In the genomic region with DNA sequence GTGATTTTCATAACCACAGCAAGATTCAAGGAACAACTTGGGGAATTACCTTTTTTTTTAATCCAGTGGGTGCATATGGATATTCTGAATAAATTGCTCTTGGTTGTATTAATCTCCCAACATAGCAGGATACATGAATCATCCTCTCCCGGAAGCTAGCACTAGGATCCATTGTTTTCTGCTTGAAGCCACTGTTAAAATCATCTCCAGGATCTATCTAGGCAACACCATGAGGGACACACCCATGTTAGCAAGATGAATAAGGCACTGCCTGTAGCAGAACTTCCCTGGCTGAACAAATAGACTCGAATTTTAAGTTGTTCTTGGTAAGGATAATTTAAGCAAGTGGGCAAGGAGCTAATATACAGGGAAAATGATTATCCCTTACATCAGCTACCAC, we compare ENCODE assay signal across 27 mouse cellular contexts.
A peak's percentile ranks its signal among the peaks of the same experiment; 100 is the strongest.
DNase-seq lines count a peak whose midpoint lies in the region; ATAC-seq and TF ChIP-seq lines count a peak whose summit lies in the region.
"Had no signal": no experiment of that assay in that cellular context is flagged by ENCODE, and none has a peak within 500 bp of the region (broad histone marks: within the 10 kb centered on the region; RNA-seq: fewer than 3 reads in every experiment).

No protein-coding gene starts in this region.

- no peaks in the 10 kb centered on the region for H3K27me3 ChIP-seq in kidney, embryonic 15.5 days
- no peaks in the 10 kb centered on the region for H3K27me3 ChIP-seq in kidney, postnatal 0 days (ENCODE audit: insufficient read depth, low read length)
- H3K27me3 ChIP-seq: embryonic facial prominence, embryonic 13.5 days; forebrain, embryonic 12.5 days; forebrain, embryonic 15.5 days; heart, embryonic 13.5 days; hindbrain, embryonic 13.5 days had no signal

- H3K36me3 ChIP-seq in kidney, embryonic 15.5 days: no peaks in the 10 kb centered on the region
- H3K36me3 ChIP-seq in kidney, postnatal 0 days (ENCODE audit: insufficient read depth, low read length): no peaks in the 10 kb centered on the region
- H3K36me3 ChIP-seq: embryonic facial prominence, embryonic 10.5 days; embryonic facial prominence, embryonic 13.5 days; forebrain, embryonic 12.5 days; forebrain, embryonic 15.5 days; heart, embryonic 10.5 days; heart, embryonic 13.5 days; hindbrain, embryonic 10.5 days; hindbrain, embryonic 13.5 days had no signal

- H3K27ac ChIP-seq in kidney, embryonic 15.5 days: no peak overlapping the region
- no peak overlapping the region for H3K27ac ChIP-seq in kidney, postnatal 0 days
- H3K27ac ChIP-seq: embryonic facial prominence, embryonic 10.5 days; embryonic facial prominence, embryonic 13.5 days; forebrain, embryonic 12.5 days; forebrain, embryonic 15.5 days; heart, embryonic 10.5 days; heart, embryonic 13.5 days; hindbrain, embryonic 10.5 days; hindbrain, embryonic 13.5 days had no signal

- H3K9ac ChIP-seq in kidney, embryonic 15.5 days: no peak overlapping the region
- H3K9ac ChIP-seq in kidney, postnatal 0 days (ENCODE audit: low read depth, low read length): no peak overlapping the region
- H3K9ac ChIP-seq: embryonic facial prominence, embryonic 13.5 days; forebrain, embryonic 12.5 days; forebrain, embryonic 15.5 days; heart, embryonic 13.5 days; hindbrain, embryonic 13.5 days had no signal

- no peak overlapping the region for H3K4me2 ChIP-seq in kidney, embryonic 15.5 days
- H3K4me2 ChIP-seq in kidney, postnatal 0 days (ENCODE audit: low read length): no peak overlapping the region
- H3K4me2 ChIP-seq: embryonic facial prominence, embryonic 13.5 days; forebrain, embryonic 12.5 days; forebrain, embryonic 15.5 days; heart, embryonic 13.5 days; hindbrain, embryonic 13.5 days had no signal

- no peak for ATAC-seq in kidney, embryonic 15.5 days (replicated peaks; ENCODE audit: low FRiP score)
- no peak for ATAC-seq in kidney, postnatal 0 days (replicated peaks; ENCODE audit: low FRiP score, low read depth)
- ATAC-seq: activated CD4-positive, CD25-positive, alpha-beta regulatory T cell, adult 4 months; forebrain, embryonic 15.5 days; hindbrain, embryonic 16.5 days had no signal

- no peak overlapping the region for H3K4me3 ChIP-seq in kidney, embryonic 15.5 days (replicated peaks)
- H3K4me3 ChIP-seq in kidney, postnatal 0 days (replicated peaks; ENCODE audit: low read depth, low read length): no peak overlapping the region
- no peak overlapping the region for H3K4me3 ChIP-seq in lung, adult 2 months (replicated peaks; ENCODE audit: extremely low read depth, low read depth, low read length)
- H3K4me3 ChIP-seq: embryonic facial prominence, embryonic 10.5 days; embryonic facial prominence, embryonic 13.5 days; erythroblast, embryonic 14.5 days; forebrain, embryonic 12.5 days; forebrain, embryonic 15.5 days; heart, embryonic 10.5 days; heart, embryonic 13.5 days; hindbrain, embryonic 10.5 days; hindbrain, embryonic 13.5 days had no signal

- DNase-seq in heart, adult 11 months: peak; percentile 76
- no peak for DNase-seq in heart, postnatal 10 days
- DNase-seq in kidney, adult 11 months: peak; percentile 2
- DNase-seq in kidney, postnatal 0 days (ENCODE audit: low spot score): peak; percentile 47
- no peak for DNase-seq in kidney, postnatal 10 days
- DNase-seq in lung, postnatal 25 days (ENCODE audit: low spot score): peak; percentile 3
- DNase-seq in lung, adult 2 months: no peak
- DNase-seq: adrenal gland, adult 8-10 months; adrenal gland, postnatal 25 days; cerebellum, adult 11-12 months; cerebellum, adult 8-10 months; cerebellum, postnatal 10 days; cerebellum, postnatal 36 days; embryo, embryonic 11 days; gastrocnemius, postnatal 25 days had no signal

- no peaks in the 10 kb centered on the region for H3K4me1 ChIP-seq in kidney, embryonic 15.5 days
- H3K4me1 ChIP-seq in kidney, postnatal 0 days (replicated peaks; ENCODE audit: insufficient read depth, low read length): no peaks in the 10 kb centered on the region
- peaks cover 5% of the 10 kb centered on the region for H3K4me1 ChIP-seq in lung, adult 2 months (ENCODE audit: control insufficient read depth, insufficient read depth, low read length)
- H3K4me1 ChIP-seq: embryonic facial prominence, embryonic 10.5 days; forebrain, embryonic 12.5 days; forebrain, embryonic 15.5 days; heart, embryonic 10.5 days; heart, embryonic 13.5 days; hindbrain, embryonic 10.5 days had no signal

- TF ChIP-seq CTCF in kidney, postnatal 0 days (IDR thresholded peaks at IDR 0.05; ENCODE audit: low read depth): no peak
- no peak for TF ChIP-seq CTCF in lung, adult 2 months (IDR thresholded peaks at IDR 0.05; ENCODE audit: insufficient read depth, low read length)

- H3K9me3 ChIP-seq in kidney, embryonic 15.5 days (replicated peaks): no peaks in the 10 kb centered on the region
- H3K9me3 ChIP-seq in kidney, postnatal 0 days (replicated peaks; ENCODE audit: low read length): no peaks in the 10 kb centered on the region
- H3K9me3 ChIP-seq: embryonic facial prominence, embryonic 10.5 days; embryonic facial prominence, embryonic 13.5 days; forebrain, embryonic 12.5 days; forebrain, embryonic 15.5 days; heart, embryonic 10.5 days; heart, embryonic 13.5 days; hindbrain, embryonic 10.5 days; hindbrain, embryonic 13.5 days had no signal

- no peak for TF ChIP-seq POLR2A in lung, adult 2 months (IDR thresholded peaks at IDR 0.05; ENCODE audit: borderline replicate concordance, extremely low read depth, low read depth, low read length)

- intact Hi-C loops in heart, postnatal 10 days (cut with DNase I): no loop called here

- 70% methylated on average over 2 of the region's 2 CpGs for WGBS in kidney, embryonic 15.5 days
- WGBS in kidney, postnatal 0 days: 65% methylated on average over 2 of the region's 2 CpGs
- 42% methylated on average over 2 of the region's 2 CpGs for WGBS in lung, adult 2 months

Comparison
In these comparisons a context has a peak if more than half of its experiments do, and no peak if none do; other contexts are left out.
1. DNase-seq: peak in heart, adult 11 months (single experiment), kidney, adult 11 months (single experiment), kidney, postnatal 0 days (single experiment) and lung, postnatal 25 days (single experiment); none in heart, postnatal 10 days (0 of 2), kidney, postnatal 10 days (single experiment) and lung, adult 2 months (single experiment).